Mouse (Mus musculus) macrophage (primary cell): ENCODE data around the gene Dirc2. TPM values are rescaled to one million over a fixed set of nuclear protein-coding genes. Genes with fewer than 3 reads are reported as not detected.

Experiments used
- H3K27ac ChIP-seq: fragments of 350-480 bp; formaldehyde crosslinking; 2 replicates; pipeline ENCODE4 v1.9.0; 2021
- H3K36me3 ChIP-seq: fragments of 350-480 bp; formaldehyde crosslinking; 2 replicates; pipeline ENCODE4 v1.9.0; 2021; ENCODE audit errors: inconsistent target
- H3K4me3 ChIP-seq: fragments of 350-480 bp; formaldehyde crosslinking; 2 replicates; pipeline ENCODE4 v1.9.0; 2021; ENCODE audit errors: inconsistent target
- H3K79me2 ChIP-seq: fragments of 350-480 bp; formaldehyde crosslinking; 2 replicates; pipeline ENCODE4 v1.9.0; 2021; ENCODE audit errors: inconsistent target
- WGBS: methylation state at CpG from one replicate; pipeline ENCODE4 v1.1.7; 2026; ENCODE audit warnings: inconsistent platforms; ENCODE audit not compliant: missing documents; 5-methylcytosine and 5-hydroxymethylcytosine counted together
- polyA plus RNA-seq: library from polyadenylated mRNA; stranded (reverse); fragments of 250-400 nt; gene quantifications from 3 replicates; pipeline ENCODE4 v1.2.4, GENCODE M21; 2018; ENCODE audit warnings: inconsistent platforms

The Dirc2 gene
- polyA plus RNA-seq, 1 experiment from 2014 or later, result 13.7 TPM

DNA sequence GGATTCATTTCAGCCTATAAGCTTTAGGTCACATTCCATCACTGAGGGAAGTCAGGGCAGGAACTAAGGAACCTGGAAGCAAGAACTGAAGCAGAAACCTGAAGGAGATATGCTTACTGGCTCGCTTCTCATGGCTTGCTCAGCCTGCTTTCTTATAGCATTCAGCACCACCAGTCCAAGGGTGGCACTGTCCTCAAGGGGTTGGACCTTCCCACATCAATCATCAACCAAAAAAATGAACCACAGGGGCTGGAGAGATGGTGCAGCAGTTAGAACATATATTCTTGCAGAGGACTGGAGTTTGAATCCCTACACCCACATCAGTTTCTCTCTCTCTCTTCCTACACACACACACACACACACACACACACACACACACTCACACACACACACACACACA is 4.2 kb downstream of the Dirc2 start:
- 18% methylated on average over 1 of the region's 1 CpGs for WGBS
- Histone ChIP-seq H3K27ac (no peak overlapping the region), H3K36me3 (no peaks in the 10 kb centered on the region), H3K4me3 (no peak overlapping the region), H3K79me2 (peaks cover 84% of the 10 kb centered on the region)

DNA sequence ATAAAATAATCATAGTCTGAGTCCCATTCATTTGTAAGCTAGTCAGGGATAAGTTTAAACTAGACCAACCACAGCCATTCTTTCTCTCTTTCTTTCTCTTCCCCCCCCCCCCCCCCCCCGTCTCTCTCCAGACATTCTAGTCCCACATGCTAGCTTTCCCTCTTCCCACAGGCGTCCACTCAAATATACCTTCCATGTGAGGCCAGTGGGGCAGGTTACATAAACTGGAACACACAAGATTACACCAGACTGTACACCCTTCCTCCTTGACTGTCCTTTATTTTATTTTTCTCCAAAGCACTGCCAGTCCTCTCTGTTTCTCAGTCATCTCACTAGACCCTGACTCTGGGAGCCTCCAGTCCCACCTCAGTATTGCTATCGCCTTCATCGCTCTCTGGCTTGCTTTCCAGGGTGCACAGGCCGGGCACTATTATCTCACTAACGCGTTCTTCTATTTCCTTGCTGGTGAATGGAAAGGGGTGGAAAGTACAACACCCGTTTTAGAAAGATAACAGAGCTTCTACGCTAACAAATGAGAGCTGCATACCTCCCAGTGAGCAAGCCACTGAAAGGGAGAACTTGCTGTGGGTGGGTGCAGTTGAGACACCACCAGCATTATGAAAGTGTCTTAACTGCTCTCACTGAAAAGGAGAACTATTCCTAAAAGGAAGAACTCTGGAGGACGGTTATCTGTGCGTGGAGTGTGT is 5.4 kb downstream of the Dirc2 start:
- WGBS, result 16% methylated on average over 9 of the region's 11 CpGs
- H3K79me2 ChIP-seq, result peaks cover 95% of the 10 kb centered on the region
- H3K36me3 ChIP-seq, result no peaks in the 10 kb centered on the region
- no peak overlapping the region for H3K27ac ChIP-seq
- H3K4me3 ChIP-seq, result no peak overlapping the region

DNA sequence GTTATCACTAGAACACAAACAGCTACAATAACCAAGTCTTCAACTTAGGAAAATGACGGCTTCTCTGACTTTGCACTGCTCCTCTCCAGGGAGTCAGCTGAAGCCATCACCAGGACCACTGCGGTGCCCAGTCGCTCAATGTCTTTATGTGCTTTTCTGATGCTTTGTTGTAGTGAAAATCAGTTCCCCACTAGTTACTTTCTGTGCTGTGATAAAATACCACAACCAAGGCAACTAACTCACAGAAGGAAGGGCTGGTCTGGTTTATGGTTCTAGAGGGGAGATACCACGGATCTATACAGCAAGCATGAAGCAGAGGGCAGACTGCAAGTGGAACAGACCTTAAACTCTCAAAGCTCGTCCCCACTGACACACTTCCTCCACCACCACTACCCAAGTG is 9.8 kb downstream of the Dirc2 start:
- no peak overlapping the region for H3K27ac ChIP-seq
- H3K36me3 ChIP-seq, result no peaks in the 10 kb centered on the region
- peaks cover 98% of the 10 kb centered on the region for H3K79me2 ChIP-seq
- whole genome bisulfite sequencing, result 74% methylated on average over 5 of the region's 5 CpGs
- H3K4me3 ChIP-seq, result no peak overlapping the region

DNA sequence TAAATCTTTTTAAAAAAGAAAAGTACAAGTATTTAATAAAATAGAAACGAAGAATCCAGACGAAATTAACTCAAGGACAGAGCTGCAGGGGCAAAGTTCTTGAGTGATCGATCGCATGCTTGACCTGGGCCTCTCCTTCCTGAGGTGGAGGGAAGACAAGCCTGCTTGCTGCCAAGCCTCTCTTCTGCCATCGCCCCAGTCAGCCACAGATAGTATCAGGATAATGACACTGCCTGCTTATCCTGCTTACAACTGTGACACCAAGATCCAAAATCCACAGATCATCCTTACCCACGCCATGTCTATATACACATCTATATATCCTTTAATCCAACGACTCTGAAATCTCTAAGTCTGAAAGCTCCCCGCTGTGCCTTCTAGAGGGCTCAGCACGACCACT is 12.5 kb downstream of the Dirc2 start:
- H3K27ac ChIP-seq, result peak overlapping the region; percentile 48; the same call in 1 of the 2 replicates
- H3K36me3 ChIP-seq, result no peaks in the 10 kb centered on the region
- no peak overlapping the region for H3K4me3 ChIP-seq
- peaks cover 96% of the 10 kb centered on the region for H3K79me2 ChIP-seq
- WGBS, result 91% methylated on average over 9 of the region's 9 CpGs

DNA sequence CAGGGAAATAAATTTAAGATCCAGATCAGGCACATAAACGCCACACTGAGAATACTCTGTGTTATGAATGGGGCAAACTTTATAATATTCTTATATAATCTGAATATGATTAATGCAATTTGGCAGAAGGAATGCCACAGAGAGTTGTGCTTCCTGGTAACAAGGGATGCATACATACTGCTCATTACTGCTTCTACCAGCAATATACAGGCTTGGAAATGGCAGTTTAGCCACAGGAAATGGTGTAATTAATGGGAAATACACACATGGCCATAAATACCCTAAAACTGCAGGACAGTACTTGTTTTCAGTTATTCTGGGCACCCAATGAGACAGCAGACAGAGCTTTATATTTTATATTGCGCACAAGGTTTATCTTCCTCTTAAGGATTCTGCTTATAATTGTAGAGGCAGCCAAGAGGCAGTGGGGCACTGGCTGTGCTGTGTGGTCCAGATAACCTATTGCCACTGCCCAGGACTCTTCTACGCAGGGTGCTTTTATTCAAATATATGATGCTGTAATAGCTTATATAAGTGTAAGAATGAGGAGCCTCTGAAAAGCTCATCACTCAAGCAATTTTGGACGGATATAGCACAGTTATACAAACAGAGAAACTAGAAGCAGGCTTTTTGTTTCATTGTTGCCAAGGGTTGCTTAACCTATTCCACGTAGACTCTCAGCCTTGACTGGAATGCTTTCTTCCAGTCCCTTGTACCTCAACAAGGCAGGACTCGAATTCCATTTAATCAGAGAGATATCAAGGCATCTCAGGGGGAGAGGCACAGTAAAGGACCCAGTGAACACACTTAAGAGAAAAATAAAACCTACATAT is 13.4 kb downstream of the Dirc2 start:
- Histone ChIP-seq H3K36me3 (no peaks in the 10 kb centered on the region), H3K27ac (peak overlapping the region; percentile 48), H3K4me3 (peak overlapping the region; percentile 31), H3K79me2 (peaks cover 96% of the 10 kb centered on the region)
- WGBS, result 17% methylated on average over 6 of the region's 6 CpGs

DNA sequence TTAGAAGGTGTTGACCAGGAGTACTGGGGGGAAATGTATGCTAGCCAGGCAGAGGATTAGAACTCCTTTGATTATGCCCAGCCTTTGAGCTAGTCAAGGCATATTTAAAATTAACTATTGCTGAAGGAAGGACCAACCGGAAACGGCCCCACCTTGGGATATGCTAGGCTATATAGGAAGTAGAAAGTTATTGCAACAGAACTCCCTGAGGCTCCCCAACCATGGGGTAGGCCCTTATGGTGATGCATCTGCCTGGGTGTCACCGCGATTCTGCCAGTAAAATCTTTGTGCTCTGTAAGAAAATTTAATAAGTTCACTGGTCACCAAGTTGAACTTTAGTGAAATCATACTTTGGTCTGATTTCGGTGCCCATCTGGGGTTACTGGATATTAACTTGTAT is 15.2 kb downstream of the Dirc2 start:
- no peak overlapping the region for H3K27ac ChIP-seq
- H3K4me3 ChIP-seq, result no peak overlapping the region
- no peaks in the 10 kb centered on the region for H3K36me3 ChIP-seq
- 41% methylated on average over 5 of the region's 5 CpGs for WGBS
- H3K79me2 ChIP-seq, result peaks cover 83% of the 10 kb centered on the region

DNA sequence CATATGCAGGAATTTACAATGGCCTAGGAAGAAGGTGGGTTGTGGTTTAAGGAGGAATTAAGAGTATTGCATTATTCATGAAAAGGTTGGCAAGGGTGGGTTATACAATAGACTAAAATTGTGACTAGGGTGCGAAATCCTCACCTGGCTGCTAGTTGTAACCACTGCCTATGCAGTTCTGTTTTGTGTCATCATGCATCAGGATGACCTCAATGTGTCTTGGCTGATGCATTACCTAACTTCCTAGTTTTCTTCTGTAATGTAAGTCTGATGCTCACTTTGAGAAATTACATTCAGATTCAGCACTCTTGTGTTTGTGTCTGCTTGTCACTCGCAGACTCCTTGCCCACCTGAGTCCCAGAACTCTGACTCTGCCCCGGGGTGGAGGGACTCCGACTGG is 17.3 kb downstream of the Dirc2 start:
- Histone ChIP-seq H3K27ac (no peak overlapping the region), H3K4me3 (no peak overlapping the region), H3K36me3 (no peaks in the 10 kb centered on the region), H3K79me2 (peaks cover 63% of the 10 kb centered on the region; the same call in 1 of the 2 replicates)
- WGBS, result 85% methylated on average over 4 of the region's 4 CpGs

DNA sequence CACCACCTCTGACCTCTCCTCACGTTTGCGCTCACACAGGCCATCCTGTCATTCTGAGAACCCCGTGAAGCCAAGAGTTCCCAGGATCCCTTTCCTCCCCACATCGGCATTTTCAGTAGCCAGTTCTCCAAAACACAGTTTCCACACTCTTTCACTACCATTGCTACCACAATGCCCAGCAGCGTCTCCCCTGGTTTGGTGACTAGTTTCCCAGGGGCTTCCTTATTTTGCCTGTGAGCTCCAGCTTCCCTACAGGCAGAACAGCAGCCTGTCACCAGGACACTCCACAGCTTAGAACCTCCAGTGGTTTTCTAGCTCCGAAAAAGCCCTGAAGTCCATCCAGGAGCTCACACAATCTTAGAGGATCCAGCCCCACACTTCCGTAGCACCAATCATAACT is 19.8 kb downstream of the Dirc2 start:
- no peak overlapping the region for H3K4me3 ChIP-seq
- 75% methylated on average over 7 of the region's 7 CpGs for WGBS
- peaks cover 49% of the 10 kb centered on the region; the same call in 1 of the 2 replicates for H3K79me2 ChIP-seq
- H3K36me3 ChIP-seq, result no peaks in the 10 kb centered on the region
- no peak overlapping the region for H3K27ac ChIP-seq

DNA sequence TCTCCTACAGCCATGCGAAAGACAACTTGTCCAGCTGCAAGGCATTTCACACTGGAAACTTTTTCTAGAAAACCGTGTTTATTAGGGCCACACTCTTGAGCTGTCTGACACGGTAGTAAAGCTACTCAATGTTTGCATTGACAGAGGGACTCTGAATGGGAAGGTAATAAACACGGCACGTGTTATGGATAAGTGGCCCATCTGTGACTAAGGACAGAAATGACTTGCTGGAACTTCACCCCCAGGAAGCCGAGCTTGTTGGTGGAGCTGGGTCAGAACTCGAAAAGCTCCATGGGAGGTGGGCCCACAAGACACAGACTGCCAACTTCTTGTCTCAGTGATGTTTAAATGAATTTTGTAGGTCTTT is 20.9 kb downstream of the Dirc2 start:
- Histone ChIP-seq H3K27ac (no peak overlapping the region), H3K79me2 (peaks cover 38% of the 10 kb centered on the region; the same call in 1 of the 2 replicates), H3K36me3 (no peaks in the 10 kb centered on the region), H3K4me3 (no peak overlapping the region)
- WGBS, result 95% methylated on average over 7 of the region's 7 CpGs

DNA sequence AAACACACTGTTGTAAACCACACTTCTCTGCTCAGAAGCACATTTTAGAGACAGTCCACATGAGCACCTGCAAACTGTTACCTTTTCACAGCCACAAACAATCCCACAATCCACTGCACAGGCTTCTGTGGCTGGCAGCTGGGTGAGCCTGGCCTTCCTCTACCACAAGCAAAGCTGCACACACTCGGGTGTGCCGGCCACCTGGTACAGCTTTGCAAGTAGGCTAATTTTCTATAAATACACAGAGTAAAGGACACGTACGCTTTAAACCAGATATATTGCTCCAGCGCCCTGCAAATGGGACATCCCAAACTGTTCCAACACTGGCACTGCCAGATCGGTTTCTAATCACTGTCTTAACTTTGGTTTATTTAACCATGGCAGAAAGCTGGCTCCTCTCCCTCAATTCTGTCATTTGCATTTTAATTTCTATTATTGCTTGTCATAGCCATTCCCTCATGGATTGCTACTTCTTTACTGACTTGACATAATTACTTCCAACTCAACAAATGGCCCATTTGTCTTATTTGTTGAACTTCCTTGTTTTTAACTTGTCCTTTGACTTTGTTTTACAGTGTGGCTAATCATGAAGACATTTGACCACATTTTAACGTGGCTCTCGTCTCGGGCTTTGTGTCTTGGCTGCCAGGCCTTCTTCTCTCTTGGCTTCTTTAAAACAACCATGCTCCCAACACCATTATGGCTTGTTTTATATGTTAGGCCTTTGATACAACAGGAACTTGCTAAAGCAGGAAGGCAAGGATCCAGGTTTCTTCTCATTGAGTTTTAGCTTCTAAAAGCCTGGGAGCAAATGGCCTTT is 21.5 kb downstream of the Dirc2 start:
- Histone ChIP-seq H3K79me2 (peaks cover 36% of the 10 kb centered on the region; the same call in 1 of the 2 replicates), H3K27ac (no peak overlapping the region), H3K36me3 (no peaks in the 10 kb centered on the region), H3K4me3 (no peak overlapping the region)
- WGBS, result 69% methylated on average over 9 of the region's 9 CpGs

DNA sequence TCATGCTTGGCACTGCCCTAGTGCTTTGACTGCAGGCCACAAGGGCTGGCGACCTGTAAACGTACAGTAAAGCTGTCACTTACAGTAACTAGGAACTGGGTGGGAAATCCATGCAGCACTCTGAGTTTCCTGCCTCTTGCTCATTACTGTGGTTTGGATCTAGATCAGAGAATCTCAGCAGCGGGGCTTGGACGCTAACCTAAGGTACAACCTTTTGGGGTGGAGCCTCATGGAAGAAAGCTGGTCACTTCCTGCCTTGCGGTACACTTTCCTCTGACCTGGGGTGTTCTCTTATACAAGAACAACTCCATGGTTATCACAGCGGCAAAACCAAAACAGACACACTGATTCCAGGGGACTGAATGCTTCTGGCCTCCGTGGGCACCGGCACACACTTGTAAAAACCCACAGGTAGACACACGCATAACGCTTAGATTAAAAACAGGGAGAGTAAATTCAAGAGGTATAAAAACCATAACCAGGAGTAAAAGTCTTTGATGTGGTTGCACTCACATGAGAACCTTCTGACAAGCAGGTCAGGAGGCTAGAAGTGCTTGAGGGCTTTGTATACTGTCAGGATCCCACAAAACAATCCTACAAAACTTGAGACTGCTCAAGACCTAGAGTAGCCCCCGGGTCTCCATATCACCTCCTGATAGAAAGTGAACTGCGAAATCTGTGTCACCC is 26.8 kb downstream of the Dirc2 start:
- no peaks in the 10 kb centered on the region for H3K36me3 ChIP-seq
- H3K79me2 ChIP-seq, result peaks cover 37% of the 10 kb centered on the region; the same call in 1 of the 2 replicates
- no peak overlapping the region for H3K27ac ChIP-seq

DNA sequence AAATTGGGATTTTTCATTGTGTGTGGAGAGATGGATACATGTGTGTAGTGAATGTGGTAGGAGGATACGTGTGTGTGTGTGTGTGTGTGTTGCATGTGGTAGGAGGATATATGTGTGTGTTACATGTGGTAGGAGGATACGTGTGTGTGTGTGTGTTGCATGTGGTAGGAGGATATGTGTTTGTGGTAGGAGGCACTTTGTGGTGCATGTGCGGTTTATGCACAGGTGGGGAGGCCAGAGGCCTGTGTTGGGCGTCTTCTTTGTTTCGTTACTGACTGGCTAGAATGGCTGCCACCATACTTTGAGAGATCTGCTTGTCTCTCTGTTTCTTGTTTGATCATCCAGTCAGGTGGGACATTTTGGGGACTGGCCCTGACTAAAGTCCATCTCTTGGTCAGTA is 27.5 kb downstream of the Dirc2 start:
- no peak overlapping the region for H3K4me3 ChIP-seq
- WGBS, result 87% methylated on average over 5 of the region's 5 CpGs
- H3K79me2 ChIP-seq, result peaks cover 44% of the 10 kb centered on the region; the same call in 1 of the 2 replicates
- H3K27ac ChIP-seq, result no peak overlapping the region
- no peaks in the 10 kb centered on the region for H3K36me3 ChIP-seq

More for the DNA sequence above, 26.8 kb downstream of the Dirc2 start:
- 50% methylated on average over 12 of the region's 12 CpGs for WGBS
- H3K4me3 ChIP-seq, result no peak overlapping the region

DNA sequence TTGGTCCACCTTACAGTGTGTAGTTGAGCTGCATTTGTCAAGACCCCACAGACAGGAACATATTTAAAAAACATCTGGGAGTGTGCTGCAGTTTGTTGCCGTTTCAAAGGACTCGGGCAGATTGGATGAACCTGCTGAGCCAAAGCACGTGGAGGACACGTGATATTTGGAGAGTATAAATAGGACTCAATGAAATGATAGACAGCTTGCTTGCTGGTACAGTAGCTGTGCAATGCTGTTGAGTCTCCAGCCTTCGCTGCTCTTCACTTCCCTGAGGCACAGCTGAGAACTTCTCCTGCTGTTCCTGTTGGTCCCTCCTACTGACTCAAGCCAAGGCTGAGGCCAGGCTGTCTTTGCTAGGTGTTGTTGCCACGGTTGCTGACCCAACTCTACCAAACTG is 28.2 kb downstream of the Dirc2 start:
- H3K36me3 ChIP-seq, result no peaks in the 10 kb centered on the region; the same call in 1 of the 2 replicates

DNA sequence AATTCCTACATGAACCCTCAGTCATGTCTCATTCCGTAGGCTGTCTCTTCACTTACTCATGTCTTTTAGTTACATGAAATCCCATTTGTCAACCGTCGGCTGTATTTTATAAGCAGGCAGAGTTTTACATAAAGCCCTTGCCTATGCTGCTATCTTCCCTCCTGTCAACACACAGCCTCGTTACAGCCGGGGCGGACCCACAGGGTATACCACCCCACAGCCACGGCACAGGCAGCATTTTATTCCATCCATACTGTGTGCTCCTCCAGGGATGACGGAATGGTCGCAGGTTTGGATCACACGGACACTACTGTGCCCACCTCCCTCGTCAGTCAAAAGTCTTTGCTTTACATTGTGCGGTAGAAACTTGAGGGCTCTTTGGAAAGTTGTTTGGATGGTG is 28.8 kb downstream of the Dirc2 start:
- H3K4me3 ChIP-seq, result no peak overlapping the region
- WGBS, result 93% methylated on average over 12 of the region's 12 CpGs
- H3K79me2 ChIP-seq, result peaks cover 39% of the 10 kb centered on the region; the same call in 1 of the 2 replicates
- H3K27ac ChIP-seq, result no peak overlapping the region
- peaks cover under 1% of the 10 kb centered on the region; the same call in 1 of the 2 replicates for H3K36me3 ChIP-seq

More for the DNA sequence above, 28.2 kb downstream of the Dirc2 start:
- WGBS, result 86% methylated on average over 6 of the region's 6 CpGs
- Histone ChIP-seq H3K4me3 (no peak overlapping the region), H3K27ac (no peak overlapping the region), H3K79me2 (peaks cover 44% of the 10 kb centered on the region; the same call in 1 of the 2 replicates)
